Mouse (Mus musculus): Measurements from ENCODE around the gene Lalba.
"Not testable (repeated sequence)": the region's sequence is repeated elsewhere in the genome, so short reads cannot be mapped to it uniquely, and the experiment has no call there.

DNA sequence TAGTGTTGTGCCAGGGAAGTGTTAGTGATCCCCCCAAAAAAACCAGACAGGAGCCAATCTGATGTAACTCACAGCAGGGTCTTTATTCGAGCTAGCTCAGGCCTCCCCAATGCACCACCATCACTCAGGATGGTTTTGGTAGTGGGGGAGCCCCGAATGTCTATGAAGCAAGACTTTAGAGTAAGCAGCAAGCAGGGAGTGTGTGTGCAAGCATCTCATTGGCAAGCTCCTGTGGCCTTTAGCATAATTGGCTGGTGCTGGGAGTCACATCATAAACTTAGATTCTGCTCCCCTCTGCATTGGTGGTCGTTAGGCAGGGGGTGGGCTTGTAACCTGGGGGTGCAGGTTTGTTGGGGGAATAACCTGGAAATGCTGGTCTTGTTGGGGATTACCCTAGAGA lies 31.2 kb upstream of the Lalba start:
- TF ChIP-seq CTCF (IDR thresholded peaks at IDR 0.05; ENCODE audit: low read depth, low read length); EP300 (IDR thresholded peaks at IDR 0.05; ENCODE audit: insufficient read depth, low read depth, low read length); POLR2A (IDR thresholded peaks at IDR 0.05; ENCODE audit: insufficient read depth, low read length): not testable (repeated sequence)
